Mouse (Mus musculus): ENCODE measurements around the gene Gm7173. TPM values are rescaled to one million over a fixed set of nuclear protein-coding genes. Genes with fewer than 3 reads are reported as not detected.

Gm7173 gene
- under 1 TPM in 1 of 2 experiments, not detected in 1; 0.08 TPM for polyA plus RNA-seq (2017; shearing (Covaris generic))

DNA sequence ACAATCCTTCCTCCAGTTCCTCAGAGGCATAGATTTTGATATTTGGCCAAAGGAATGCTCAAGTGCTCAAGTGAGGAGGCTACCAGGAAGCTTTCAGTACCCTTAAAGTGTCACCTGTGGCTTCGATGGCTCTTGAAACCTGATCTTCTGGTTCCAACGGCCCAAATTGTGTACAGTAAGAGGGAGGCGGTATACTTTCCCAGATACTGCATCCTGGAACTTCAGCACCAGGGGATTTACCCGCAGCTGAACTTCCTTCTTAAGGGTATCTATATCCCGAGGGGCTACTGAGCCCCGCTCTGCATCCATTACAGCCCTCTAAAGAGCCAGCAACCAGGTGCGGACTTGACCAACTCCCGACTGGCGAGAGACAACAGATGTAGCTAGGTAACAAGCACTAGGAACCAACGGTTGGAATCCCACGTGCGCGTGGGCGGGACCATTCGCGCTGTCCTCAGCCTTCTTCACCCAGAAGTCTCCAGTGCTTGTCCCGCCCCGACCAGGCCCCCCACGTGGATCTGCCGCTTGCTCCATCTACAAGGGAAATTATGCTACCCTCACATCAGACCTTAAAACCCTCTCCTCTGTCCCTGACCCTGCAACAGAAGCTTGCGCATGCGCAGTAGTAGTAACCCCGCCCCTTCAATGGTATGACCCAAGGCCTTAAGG, at the start of gene Gm7173:
Gm7173 (minus strand) TSS at position 309 of the 669 bp plus-strand sequence.
- ATAC-seq: no peak

DNA sequence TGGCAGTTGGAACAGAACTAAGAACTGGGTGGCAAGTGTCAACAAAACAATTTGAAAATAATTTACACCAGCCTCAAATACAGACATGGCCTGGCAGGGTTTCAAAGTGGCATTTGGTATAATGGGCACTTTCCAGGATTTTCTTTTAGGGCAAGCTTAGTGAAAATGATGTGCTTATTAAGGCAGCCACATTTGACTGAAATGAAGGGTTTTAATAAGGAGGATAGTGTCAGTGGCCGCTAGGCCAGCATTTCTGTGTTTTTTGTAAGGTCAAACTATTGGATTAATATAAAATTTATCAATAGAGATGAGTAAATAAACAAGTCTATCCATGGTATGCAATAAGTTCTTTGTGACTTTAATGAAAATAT, 546 bp upstream of the Gm7173 start:
- no peak for ATAC-seq

DNA sequence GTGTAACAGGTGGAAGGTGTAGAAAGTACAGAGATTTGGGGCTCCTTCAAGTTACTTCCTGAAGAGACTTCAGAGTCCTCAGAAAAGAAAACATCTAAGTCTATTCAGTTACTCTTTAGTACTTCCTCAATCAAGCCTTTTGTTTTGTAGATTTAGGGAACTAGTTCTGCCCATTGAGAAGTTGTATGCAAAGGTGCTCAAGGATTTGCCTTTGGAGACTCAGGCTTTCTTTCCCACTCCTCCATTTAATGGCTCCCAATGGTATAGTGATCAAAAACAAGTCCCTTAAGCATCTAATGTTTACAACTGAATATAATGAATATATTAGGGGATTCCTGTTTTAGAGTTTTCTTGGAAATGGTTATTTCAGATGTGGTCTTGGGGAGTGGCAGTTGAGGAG, 200.3 kb downstream of the Gm7173 start:
- ATAC-seq: no peak

Other genes starting within 250 kb of the Gm7173 start
- not detected for gene Mageb16, start 154.2 kb upstream of the Gm7173 start, polyA plus RNA-seq (2017; shearing (Covaris generic))

All from activated CD4-positive, CD25-positive, alpha-beta regulatory T cell, adult 4 months (primary cell).